Mouse (Mus musculus) urinary bladder, postnatal 25 days (tissue): ENCODE data around the gene Grxcr1.

ENCODE experiments used
- DNase-seq: peaks from one replicate; pipeline ENCODE4 v3.0.0; 2022; ENCODE audit warnings: low spot score

Gene Grxcr1

GRCm38 (mm10) chr5:68093085-68093484 lies 61.5 kb downstream of the Grxcr1 start:
- DNase-seq: no peak

DNA sequence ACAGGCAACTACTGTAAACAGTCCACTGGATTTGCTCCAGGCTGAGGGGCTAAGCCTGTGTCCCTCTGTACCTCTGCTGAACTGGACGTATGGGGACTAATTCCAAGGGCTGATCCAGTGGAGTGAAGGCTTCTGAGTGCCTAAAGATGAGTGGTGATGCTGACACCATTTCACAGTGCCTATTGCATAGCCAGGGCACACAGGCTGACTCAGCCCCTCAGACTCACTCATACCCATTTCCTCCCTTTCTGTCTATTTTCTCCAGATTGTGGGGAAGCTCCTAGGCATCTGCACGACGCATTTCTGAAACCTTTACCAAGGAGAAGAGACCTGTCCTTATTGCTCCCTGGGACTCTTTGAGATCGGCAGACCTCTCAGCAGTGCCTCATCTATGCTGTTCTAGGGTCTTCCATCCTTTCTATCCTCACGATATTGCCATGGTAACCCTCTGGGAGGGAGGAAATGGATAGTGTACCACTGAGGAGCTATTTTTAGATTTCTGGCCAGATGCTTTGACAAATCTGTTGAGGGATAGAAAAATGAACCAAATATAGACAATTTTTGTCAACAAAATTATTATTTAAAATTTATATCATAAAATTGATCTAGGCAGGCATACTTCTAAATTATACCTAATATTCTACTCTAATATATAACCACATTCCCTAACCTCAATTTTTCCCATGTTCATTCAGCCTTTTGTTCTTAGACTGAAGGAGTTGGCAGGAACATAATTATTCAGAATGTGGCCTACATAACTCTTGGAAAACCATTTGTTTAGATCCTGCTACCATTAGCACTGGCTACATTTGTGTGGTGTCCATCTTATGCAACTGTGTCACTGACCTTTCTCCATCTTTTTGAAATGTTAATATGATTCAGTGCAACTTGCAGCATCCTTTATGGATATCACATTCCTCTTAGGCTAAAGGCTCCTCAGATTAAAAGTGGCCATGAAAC lies 66.3 kb downstream of the Grxcr1 start:
- DNase-seq: no peak

GRCm38 (mm10) chr5:68112430-68113036 lies 80.9 kb downstream of the Grxcr1 start:
- DNase-seq: no peak

- DNase-seq: no peak
Observed at GRCm38 (mm10) chr5:68120880-68121279, 89.2 kb downstream of the Grxcr1 start.

- DNase-seq: no peak
Observed at GRCm38 (mm10) chr5:68122883-68123282, 91.2 kb downstream of the Grxcr1 start.

GRCm38 (mm10) chr5:68125478-68125877 lies 93.8 kb downstream of the Grxcr1 start:
- no peak for DNase-seq

GRCm38 (mm10) chr5:68128421-68128820 lies 96.8 kb downstream of the Grxcr1 start:
- DNase-seq: no peak

DNA sequence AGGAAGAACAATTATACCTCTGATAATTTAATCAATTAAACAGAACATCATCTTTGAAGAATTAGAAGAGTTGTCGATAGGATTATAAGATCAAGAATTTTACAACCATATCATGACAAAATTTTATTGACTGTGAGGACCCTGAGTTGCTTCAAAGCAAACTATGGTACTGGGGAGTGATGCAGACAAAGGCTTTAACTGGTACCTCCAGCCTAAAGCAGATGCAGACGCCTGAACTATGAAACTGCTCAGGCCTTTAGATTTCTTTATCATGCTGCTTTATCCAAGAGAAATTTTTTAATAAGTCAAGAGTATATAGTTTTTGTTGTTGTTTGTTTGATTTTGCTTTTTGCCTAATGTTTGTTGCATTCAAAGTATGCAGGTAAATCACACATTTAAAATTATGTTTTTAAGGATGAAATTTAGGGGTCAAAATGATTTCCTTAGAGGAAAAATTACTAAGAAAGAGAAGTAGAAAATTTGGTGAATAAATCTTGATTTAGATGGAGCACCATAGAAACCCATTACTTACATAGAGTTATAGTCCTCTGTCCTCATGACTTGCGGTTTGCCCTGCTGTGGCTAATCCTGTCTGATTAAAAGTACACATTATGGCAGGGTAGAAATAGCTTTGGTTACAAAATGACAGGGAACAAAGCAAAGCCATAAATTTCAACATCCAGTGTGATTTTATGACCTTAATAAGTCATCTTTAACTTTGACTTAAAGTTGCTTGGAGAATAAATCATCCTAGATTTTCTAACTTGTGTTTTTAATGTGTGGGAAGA lies 97.4 kb downstream of the Grxcr1 start:
- DNase-seq: no peak

GRCm38 (mm10) chr5:68146818-68147217 lies 115.2 kb downstream of the Grxcr1 start:
- DNase-seq: no peak

- DNase-seq: no peak
Observed at GRCm38 (mm10) chr5:68149946-68150345, 118.3 kb downstream of the Grxcr1 start.

DNA sequence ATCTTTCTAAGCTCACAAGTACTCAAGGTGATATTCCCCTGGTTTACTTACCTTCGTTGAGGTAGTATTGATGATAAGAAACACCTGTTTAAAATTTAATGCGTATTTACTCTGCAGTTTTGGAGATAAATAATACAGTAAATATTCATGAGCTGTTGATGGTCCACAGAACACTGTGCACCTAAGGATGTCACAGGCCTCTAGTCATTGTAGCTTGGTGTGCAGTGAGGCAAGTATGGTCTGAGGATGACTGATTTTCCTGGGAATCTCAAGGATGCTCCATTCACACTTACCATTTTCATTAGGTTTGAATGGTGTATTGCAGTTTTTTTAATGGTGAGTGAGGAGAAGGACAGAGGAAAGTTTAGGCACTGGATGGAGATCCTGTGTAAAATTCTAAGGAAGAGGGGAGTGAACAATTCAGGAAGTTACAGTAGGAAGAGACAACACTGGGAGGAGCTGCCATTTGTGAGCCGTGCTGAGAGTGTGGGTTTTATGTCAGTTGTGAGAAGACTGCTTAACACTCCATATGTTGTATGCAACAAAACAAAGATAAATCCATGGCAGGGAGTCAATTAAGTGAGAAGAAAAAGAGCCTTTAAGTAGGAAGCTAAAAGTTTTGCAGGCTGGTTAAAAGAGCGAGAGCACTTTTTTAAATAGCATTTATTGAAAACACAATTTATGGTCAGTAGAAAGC lies 118.9 kb downstream of the Grxcr1 start:
- DNase-seq: no peak

GRCm38 (mm10) chr5:68162503-68162902 lies 130.9 kb downstream of the Grxcr1 start:
- no peak for DNase-seq

- no peak for DNase-seq
Observed at GRCm38 (mm10) chr5:68165954-68166353, 134.3 kb downstream of the Grxcr1 start.
